Mouse (Mus musculus): ENCODE data around the gene Spata22. TPM values are rescaled to one million over a fixed set of nuclear protein-coding genes. Genes with fewer than 3 reads are reported as not detected.

Spata22 gene
- total and polyA plus RNA-seq, 3 experiments: not detected

DNA sequence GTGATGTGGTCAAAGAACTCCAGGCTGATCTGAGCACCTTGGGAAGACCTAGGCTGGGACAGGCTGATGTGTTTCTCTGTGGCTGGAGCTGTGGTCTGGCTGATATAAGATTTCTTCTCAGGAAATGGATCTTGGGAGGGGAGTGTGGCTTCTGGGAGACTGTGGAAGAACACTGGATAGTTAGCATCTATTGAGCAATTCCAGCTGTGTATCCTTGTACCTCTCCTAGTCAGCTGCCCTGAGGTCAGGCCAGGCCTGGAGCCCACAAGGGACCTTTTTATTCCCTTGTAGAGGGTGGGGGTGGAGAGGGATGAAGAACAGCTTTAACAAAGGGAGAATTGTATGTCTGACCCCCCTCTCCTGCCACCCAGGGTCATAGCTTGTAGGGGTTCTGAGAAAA, 45.2 kb upstream of the Spata22 start:
- no peak for DNase-seq (ENCODE audit: extremely low read depth)
- H3K4me2 ChIP-seq (ENCODE audit: insufficient read depth, low read depth, poor library complexity, severe bottlenecking): no peak overlapping the region
- no peak overlapping the region for H3K27ac ChIP-seq (ENCODE audit: insufficient read depth, low read depth)
- H3K9me3 ChIP-seq (replicated peaks; ENCODE audit: low read length): no peaks in the 10 kb centered on the region
- H3K4me3 ChIP-seq (replicated peaks in 1 of 3; ENCODE audit: low read depth in 2 of 3, low read length in 2 of 3, poor library complexity in 1 of 3): no peak overlapping the region
- in situ Hi-C loops (cut with MboI; ENCODE audit: low pct_ligation_motif_present, low pct_unique_long_range_greater_than_20kb, low sequenced_read_pairs): loop anchor here (10.0 to 25.0 kb wide), 2 partner anchors 150 to 1078 kb away; partner anchors contain the start of genes Haspin, Olfr411 and Olfr412
- dilution Hi-C loops (cut with MboI; ENCODE audit: extremely low pct_ligation_motif_present, extremely low pct_unique_long_range_greater_than_20kb, low sequenced_read_pairs): no loop called here
- TF ChIP-seq MAX (IDR thresholded peaks at IDR 0.05; ENCODE audit: low read length) (no peak), JUN (IDR thresholded peaks at IDR 0.05; ENCODE audit: insufficient read depth, low read depth, low read length) (no peak), MEF2A (IDR thresholded peaks at IDR 0.05; ENCODE audit: borderline replicate concordance, low read depth, low read length) (no peak), TBP (conservative IDR thresholded peaks at IDR 0.05; ENCODE audit: low read depth, low read length) (no peak), ZMIZ1 (IDR thresholded peaks at IDR 0.05; ENCODE audit: low read depth, low read length) (no peak), MYC (IDR thresholded peaks at IDR 0.05; ENCODE audit: low read depth, low read length) (no peak), ZC3H11A (IDR thresholded peaks at IDR 0.05; ENCODE audit: low read depth, low read length) (no peak), ZNF384 (IDR thresholded peaks at IDR 0.05; ENCODE audit: low read depth, low read length) (no peak), UBTF (IDR thresholded peaks at IDR 0.05; ENCODE audit: low read depth, low read length) (no peak), TCF12 (IDR thresholded peaks at IDR 0.05; ENCODE audit: low read depth, low read length) (no peak), SIN3A (IDR thresholded peaks at IDR 0.05; ENCODE audit: low read length) (no peak), JUND (conservative IDR thresholded peaks at IDR 0.05; ENCODE audit: low read depth, low read length) (no peak), PAX5 (IDR thresholded peaks at IDR 0.05; ENCODE audit: low read length) (no peak), IRF4 (IDR thresholded peaks at IDR 0.05; ENCODE audit: low read depth, low read length) (no peak), HCFC1 (IDR thresholded peaks at IDR 0.05; ENCODE audit: low read depth, low read length) (no peak), SMC3 (IDR thresholded peaks at IDR 0.05; ENCODE audit: low read depth, low read length) (no peak), RAD21 (IDR thresholded peaks at IDR 0.05; ENCODE audit: low read depth, low read length) (no peak), USF2 (conservative IDR thresholded peaks at IDR 0.05; ENCODE audit: low read depth, low read length) (no peak), GABPA (IDR thresholded peaks at IDR 0.05; ENCODE audit: insufficient replicate concordance, low read depth, low read length) (no peak)
- peaks cover 92% of the 10 kb centered on the region for H3K27me3 ChIP-seq (replicated peaks)
- peaks cover 18 to 37% of the 10 kb centered on the region in 2 experiments for H3K4me1 ChIP-seq (ENCODE audit: control insufficient read depth in 1 of 2, insufficient read depth in 2 of 2)
- H3K36me3 ChIP-seq (replicated peaks in 1 of 2; ENCODE audit: control insufficient read depth in 1 of 2, insufficient read depth in 1 of 2, low read length in 1 of 2): no peaks in the 10 kb centered on the region
- H3K9ac ChIP-seq (ENCODE audit: insufficient read depth, low read depth): no peak overlapping the region
- no peaks in the 10 kb centered on the region for H3K79me2 ChIP-seq (replicated peaks; ENCODE audit: control insufficient read depth, extremely low read depth, insufficient read depth, poor library complexity, severe bottlenecking)

DNA sequence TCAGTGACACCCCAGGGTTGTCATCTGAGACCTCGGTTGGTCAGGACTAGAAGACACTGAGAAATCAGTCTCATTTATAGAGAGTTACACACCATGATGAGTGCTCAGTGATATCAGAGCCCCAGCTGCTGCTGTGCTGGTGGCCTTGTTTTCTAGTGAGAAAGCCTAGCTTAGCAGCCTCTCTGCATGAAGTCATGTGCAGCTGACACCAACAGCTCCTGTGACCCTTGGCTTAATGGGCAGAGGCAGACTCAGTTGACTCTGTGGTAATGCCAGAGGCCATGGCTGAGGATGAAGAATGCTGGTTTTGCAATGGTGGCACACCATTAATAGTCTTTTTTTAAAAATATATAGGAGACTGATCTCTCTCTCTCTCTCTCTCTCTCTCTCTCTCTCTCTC, 39.9 kb upstream of the Spata22 start:
- no peak for TF ChIP-seq CHD1 (IDR thresholded peaks at IDR 0.05; ENCODE audit: low read depth, low read length)
- no peak for TF ChIP-seq IRF4 (IDR thresholded peaks at IDR 0.05; ENCODE audit: low read depth, low read length)
- TF ChIP-seq RAD21 (IDR thresholded peaks at IDR 0.05; ENCODE audit: low read depth, low read length): no peak
- no peak for TF ChIP-seq ZC3H11A (IDR thresholded peaks at IDR 0.05; ENCODE audit: low read depth, low read length)
- TF ChIP-seq MAZ (IDR thresholded peaks at IDR 0.05; ENCODE audit: low read depth, low read length): no peak
- no peak for TF ChIP-seq JUND (conservative IDR thresholded peaks at IDR 0.05; ENCODE audit: low read depth, low read length)
- no peak for TF ChIP-seq TBP (conservative IDR thresholded peaks at IDR 0.05; ENCODE audit: low read depth, low read length)
- no peak for TF ChIP-seq JUN (IDR thresholded peaks at IDR 0.05; ENCODE audit: insufficient read depth, low read depth, low read length)
- TF ChIP-seq MYC (IDR thresholded peaks at IDR 0.05; ENCODE audit: low read depth, low read length): no peak
- TF ChIP-seq SIN3A (IDR thresholded peaks at IDR 0.05; ENCODE audit: low read length): no peak
- no peak for TF ChIP-seq BHLHE40 (IDR thresholded peaks at IDR 0.05; ENCODE audit: low read depth, low read length)
- no peak for TF ChIP-seq MAX (IDR thresholded peaks at IDR 0.05; ENCODE audit: low read length)
- TF ChIP-seq ELF1 (IDR thresholded peaks at IDR 0.05; ENCODE audit: low read depth, low read length): no peak
- no peak for TF ChIP-seq CHD2 (IDR thresholded peaks at IDR 0.05; ENCODE audit: low read length)
- TF ChIP-seq E2F4 (IDR thresholded peaks at IDR 0.05; ENCODE audit: insufficient replicate concordance, low read depth, low read length): no peak
- TF ChIP-seq GABPA (IDR thresholded peaks at IDR 0.05; ENCODE audit: insufficient replicate concordance, low read depth, low read length): no peak
- no peak for TF ChIP-seq MEF2A (IDR thresholded peaks at IDR 0.05; ENCODE audit: borderline replicate concordance, low read depth, low read length)
- no peak for TF ChIP-seq TCF12 (IDR thresholded peaks at IDR 0.05; ENCODE audit: low read depth, low read length)
- no peak overlapping the region for H3K9ac ChIP-seq (ENCODE audit: insufficient read depth, low read depth)
- no peaks in the 10 kb centered on the region for H3K79me2 ChIP-seq (replicated peaks; ENCODE audit: control insufficient read depth, extremely low read depth, insufficient read depth, poor library complexity, severe bottlenecking)
- dilution Hi-C loops (cut with MboI; ENCODE audit: extremely low pct_ligation_motif_present, extremely low pct_unique_long_range_greater_than_20kb, low sequenced_read_pairs): no loop called here
- in situ Hi-C loops (cut with MboI; ENCODE audit: low pct_ligation_motif_present, low pct_unique_long_range_greater_than_20kb, low sequenced_read_pairs): loop anchor here (10.0 to 25.0 kb wide), 2 partner anchors 155 to 1073 kb away; partner anchors contain the start of genes Haspin, Olfr411 and Olfr412
- no peak overlapping the region for H3K27ac ChIP-seq (ENCODE audit: insufficient read depth, low read depth)
- no peak overlapping the region for H3K4me2 ChIP-seq (ENCODE audit: insufficient read depth, low read depth, poor library complexity, severe bottlenecking)
- H3K9me3 ChIP-seq (replicated peaks; ENCODE audit: low read length): no peaks in the 10 kb centered on the region
- DNase-seq (ENCODE audit: extremely low read depth): no peak
- no peaks in the 10 kb centered on the region for H3K4me1 ChIP-seq (ENCODE audit: control insufficient read depth in 1 of 2, insufficient read depth in 2 of 2)
- no peaks in the 10 kb centered on the region for H3K36me3 ChIP-seq (replicated peaks in 1 of 2; ENCODE audit: control insufficient read depth in 1 of 2, insufficient read depth in 1 of 2, low read length in 1 of 2)
- H3K27me3 ChIP-seq (replicated peaks): peaks cover 89% of the 10 kb centered on the region
- H3K4me3 ChIP-seq (replicated peaks in 1 of 3; ENCODE audit: low read depth in 2 of 3, low read length in 2 of 3, poor library complexity in 1 of 3): no peak overlapping the region

All from CH12.LX (cell line).